Mouse (Mus musculus) testis, postnatal 10 days (tissue): Measurements from ENCODE around the gene Fam171a1.

Experiments
- DNase-seq: peaks from one replicate; pipeline ENCODE4 v3.0.0; 2021; ENCODE audit warnings: low spot score

Gene Fam171a1

GRCm38 (mm10) chr2:3138308-3138707, 24.3 kb downstream of the Fam171a1 start:
- no peak for DNase-seq

DNA sequence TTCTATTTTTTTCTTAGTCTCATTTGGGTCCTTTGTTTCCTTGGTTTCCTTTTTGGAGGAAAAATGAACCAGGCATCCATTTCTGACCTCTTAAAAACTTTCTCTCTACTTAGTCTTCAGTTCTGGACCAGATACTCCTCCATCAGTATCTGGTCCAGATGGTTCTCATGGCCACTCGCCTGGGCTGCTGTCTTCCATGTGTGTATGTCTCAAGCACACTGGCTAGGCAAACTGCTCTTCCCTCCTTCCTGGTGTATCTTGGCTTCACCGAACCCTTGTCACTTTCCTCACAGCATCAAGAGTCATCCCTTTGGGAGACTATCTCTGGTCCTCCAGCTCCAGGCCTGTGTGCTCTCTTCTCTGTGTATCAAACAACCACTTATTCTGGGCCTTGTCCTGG, 25.0 kb downstream of the Fam171a1 start:
- DNase-seq = no peak

DNA sequence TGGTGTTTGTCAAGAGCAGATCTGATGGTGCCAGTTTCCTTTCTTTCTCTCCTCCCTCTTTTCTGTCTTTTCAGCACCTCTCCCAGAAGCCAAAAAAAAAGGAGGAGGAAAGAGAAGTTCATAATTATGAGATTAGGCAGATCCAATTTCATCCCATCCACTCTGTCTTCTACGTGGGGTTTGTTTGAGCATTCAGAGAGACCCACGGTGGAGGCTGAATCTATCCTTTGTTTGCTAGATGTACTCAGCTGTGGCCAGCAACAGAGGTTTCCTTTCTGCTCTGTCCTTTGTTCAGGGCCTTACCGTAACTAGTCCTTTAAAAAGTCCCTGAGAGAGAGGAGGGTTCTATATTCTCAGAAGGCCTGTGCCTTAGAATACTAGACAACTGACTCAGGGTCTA, 25.6 kb downstream of the Fam171a1 start:
- DNase-seq = no peak

GRCm38 (mm10) chr2:3140585-3140984, 26.6 kb downstream of the Fam171a1 start:
- DNase-seq = no peak

DNA sequence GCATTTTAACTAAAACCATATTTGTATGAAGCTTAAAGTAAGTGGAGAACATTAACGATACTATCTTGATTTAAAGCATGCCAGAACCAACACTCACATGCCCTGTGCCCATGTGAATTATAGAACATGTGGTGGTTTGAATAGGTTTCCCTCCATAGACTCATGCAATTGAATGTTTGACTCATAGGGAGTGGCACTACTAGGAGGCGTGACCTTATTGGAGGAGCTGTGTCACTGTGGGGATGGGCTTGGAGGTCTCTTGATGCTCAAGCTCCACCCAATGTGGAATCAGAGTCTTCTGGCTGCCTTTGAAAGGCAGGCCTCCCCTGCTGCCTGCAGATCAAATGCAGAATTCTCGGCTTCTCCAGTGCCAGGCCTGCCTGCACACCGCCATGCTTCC, 27.8 kb downstream of the Fam171a1 start:
- DNase-seq = no peak

DNA sequence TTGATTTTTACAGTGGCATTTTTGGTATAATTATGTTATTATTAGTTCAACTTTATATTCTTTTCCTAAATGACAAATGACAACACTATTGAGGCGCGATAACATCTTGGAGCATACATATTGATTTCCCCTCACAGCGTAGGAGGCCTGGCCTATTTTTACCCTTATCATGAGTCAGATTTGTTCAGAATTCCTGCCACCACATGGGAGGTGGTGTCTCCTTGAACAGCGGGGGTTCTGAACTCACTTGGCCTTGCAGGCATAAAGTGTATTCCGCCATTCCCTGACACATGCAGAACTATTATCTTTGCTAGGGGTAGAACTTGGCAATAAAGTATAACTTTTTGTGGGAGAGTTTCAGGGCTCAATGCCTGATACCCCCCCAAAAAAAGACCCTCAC, 30.3 kb downstream of the Fam171a1 start:
- no peak for DNase-seq

GRCm38 (mm10) chr2:3147550-3148157, 33.6 kb downstream of the Fam171a1 start:
- DNase-seq = no peak

DNA sequence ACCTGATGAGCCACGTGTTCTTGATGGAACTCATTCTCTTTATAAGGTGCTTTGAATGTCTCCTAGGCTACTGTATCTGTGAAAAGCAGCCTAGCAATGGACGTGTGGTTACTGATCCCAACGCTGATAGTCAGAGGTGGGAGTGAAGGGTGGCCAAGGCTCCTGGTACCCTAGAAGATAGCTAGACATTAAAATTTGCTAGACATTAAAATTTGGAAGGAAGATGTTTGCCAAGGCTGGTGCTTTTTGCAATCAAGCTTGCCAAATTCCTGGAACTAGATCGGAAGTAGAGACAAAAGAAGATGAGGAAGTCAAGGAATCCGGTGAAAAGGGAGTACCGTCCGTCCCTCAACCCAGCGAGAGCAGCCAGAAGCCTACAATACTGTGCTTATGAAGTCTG, 34.7 kb downstream of the Fam171a1 start:
- DNase-seq = no peak

DNA sequence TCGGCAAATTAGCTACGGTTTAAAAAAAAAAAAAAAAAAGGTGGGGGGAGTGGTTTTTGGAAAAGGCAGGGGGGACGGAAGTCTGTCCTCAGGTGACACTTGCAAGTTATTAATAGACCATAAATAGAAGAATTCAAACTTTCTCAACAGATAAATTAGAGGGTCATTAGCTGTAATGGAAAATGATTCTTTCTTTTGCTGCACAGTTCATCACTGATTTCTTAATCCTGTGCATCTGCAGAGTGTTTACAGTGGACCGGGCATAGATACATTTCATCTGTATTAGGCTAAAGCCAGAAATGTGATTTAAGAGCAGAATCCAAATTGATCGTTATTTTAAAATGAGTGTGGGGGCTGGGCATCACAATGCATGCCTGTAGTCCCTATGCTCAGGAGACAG, 36.3 kb downstream of the Fam171a1 start:
- DNase-seq = no peak

DNA sequence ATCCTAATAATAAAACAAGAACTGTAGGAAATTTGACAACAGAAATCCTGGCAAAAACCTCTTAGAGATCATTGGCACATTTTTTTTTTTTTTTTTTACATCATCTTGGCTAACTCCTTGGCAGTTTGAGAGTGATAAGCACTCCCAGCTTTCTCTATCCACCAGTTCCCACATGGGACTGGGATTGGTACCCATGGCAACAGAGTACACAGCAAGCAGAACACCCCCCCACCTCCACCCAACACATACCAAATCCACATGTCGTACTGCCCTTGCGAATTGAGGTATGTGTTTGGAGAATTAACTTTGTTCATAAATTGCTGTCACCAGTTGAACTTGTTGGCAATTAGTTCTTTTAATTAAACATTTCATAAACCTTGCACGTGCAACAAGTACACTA, 37.3 kb downstream of the Fam171a1 start:
- DNase-seq = no peak

- no peak for DNase-seq
Measured at GRCm38 (mm10) chr2:3154091-3154665, 40.2 kb downstream of the Fam171a1 start.

GRCm38 (mm10) chr2:3154986-3155385, 41.0 kb downstream of the Fam171a1 start:
- DNase-seq = no peak

DNA sequence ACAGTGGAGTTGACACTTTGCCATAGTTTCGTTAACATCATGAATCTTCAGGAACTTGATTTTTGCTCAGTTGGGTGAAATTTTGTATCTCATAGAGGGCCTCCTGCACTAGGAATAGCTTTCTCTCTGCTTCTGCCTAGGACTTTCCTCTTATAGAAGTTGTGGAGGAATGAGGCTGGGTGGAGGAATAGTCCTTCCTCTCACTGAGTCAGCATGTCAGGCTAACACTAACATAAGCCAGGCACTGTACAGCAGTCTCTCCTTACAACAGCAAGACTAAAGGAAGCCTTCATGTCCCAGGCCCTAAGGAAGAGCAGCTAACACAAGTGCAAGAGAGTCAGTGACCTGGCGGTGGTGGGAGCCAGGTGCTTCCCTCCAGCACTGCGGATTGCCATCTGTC, 43.0 kb downstream of the Fam171a1 start:
- DNase-seq = no peak

GRCm38 (mm10) chr2:3157661-3158344, 43.8 kb downstream of the Fam171a1 start:
- no peak for DNase-seq

DNA sequence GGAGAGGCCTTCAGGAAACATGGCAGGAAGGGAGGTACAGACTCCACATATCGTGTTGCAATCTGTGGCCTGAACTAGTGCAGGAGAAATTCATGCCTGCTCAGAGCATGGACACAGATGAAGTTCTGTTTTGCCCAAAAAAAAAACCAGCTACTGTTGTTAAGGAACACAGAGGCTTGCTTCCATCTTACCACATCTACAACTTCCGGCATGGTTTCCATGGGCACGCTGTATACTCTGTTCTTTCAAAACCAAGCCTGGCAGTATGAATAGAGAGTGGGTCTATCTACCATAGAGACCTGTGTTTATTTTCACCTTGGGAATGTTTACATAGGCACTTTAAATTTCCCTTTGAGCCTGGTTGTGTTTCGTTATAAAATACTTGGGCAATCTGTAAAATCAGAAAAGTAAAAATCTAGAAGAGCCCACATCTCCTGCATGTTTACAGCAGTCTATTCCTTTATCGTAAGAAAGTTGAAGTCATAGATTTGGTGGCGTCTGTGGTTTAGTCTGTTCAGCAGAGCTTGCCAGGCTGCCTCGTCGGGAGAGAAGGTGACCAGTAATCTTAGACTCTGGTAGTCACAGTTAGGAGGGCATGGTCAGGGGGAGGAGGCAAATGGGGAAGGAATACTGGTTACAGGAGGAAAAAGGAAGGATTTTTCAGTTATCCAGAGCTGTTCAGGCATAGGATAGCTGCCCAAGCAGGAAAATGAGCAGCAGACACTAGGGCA, 44.8 kb downstream of the Fam171a1 start:
- no peak for DNase-seq

DNA sequence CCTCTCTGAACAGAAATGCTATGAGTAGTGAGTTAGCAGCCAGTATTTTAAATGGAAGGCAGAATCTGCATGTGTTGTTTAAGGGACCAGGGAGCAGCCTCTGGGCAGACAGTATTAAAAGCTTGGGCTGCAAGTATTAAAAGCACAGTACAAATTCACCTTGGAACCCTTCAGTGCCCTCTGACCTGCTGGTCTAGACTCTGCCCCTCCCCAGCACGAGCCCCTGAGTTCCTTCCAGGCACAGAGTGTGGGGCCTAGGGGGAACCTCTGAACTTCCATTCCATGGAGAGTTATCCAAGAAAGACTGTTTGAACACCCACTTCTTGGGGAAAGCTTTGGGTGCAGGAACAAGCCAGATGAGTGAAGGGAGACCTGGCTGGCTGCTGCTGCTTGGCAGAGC, 47.6 kb downstream of the Fam171a1 start:
- DNase-seq = no peak

GRCm38 (mm10) chr2:3163501-3164076, 49.6 kb downstream of the Fam171a1 start:
- no peak for DNase-seq

DNA sequence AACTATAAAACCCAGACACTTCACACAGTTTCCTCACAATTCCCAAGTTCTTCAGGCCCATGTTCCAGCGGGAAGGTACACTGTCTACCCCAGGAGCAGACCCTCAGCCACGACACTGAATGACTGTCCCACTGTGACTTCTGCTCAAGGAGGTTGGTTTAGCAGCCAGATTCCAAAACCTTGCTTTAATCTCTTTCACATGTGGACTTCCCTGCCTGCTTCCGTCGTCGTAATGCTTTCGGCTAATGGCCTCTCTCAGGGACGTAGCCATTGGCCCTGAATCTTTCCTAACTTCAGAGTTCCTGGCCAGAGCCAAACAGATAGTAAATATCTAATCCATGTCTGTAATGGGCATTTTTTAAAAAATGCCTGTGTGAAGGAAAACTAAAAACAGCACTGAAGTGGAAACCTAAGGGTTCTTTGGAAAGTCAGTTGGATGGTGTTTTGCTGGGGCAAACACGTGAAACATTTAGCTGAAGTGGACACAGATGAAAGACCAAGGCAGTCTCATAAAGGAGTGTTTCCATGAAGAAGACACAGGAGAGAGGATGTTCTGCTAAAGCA, 51.1 kb downstream of the Fam171a1 start:
- DNase-seq = no peak

DNA sequence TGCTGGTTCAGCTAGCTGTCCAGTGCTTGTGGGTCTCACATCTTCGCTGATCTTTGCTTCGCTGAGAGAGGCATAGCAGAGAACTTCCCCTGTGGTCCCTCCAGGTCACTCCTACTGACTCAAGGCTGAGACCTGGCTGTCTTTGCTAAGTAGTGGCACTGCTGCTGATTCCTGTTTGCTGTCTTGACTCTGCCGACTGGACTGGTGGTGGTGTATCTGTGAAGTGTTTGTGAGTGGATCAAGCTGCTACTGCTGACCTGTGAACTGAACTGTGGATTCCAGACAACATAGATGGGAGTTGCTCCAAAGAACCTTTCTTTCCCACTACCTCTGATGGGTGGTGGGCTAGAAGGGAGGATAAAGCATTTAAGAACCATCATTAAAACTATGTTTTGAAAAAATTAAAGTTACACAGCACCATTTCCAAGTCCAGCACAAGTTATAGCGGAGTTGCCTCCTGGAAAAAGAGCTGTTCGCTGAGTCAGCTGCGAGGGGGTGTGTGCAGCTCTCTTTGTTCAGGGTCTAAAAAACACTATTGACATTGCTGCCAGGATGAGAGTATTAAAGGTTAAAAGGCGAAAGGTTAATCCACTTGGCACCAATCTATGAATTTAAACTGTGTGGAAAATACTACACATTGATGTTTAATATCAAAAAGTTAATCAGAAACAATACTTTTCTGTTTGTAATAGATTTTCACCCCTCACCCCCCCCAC, 52.0 kb downstream of the Fam171a1 start:
- no peak for DNase-seq

- DNase-seq = no peak
Measured at GRCm38 (mm10) chr2:3168719-3169402, 54.8 kb downstream of the Fam171a1 start.

- no peak for DNase-seq
Measured at GRCm38 (mm10) chr2:3169403-3169747, 55.4 kb downstream of the Fam171a1 start.
